Mouse (Mus musculus): ENCODE measurements around the gene Baz1b.

The Baz1b gene

DNA sequence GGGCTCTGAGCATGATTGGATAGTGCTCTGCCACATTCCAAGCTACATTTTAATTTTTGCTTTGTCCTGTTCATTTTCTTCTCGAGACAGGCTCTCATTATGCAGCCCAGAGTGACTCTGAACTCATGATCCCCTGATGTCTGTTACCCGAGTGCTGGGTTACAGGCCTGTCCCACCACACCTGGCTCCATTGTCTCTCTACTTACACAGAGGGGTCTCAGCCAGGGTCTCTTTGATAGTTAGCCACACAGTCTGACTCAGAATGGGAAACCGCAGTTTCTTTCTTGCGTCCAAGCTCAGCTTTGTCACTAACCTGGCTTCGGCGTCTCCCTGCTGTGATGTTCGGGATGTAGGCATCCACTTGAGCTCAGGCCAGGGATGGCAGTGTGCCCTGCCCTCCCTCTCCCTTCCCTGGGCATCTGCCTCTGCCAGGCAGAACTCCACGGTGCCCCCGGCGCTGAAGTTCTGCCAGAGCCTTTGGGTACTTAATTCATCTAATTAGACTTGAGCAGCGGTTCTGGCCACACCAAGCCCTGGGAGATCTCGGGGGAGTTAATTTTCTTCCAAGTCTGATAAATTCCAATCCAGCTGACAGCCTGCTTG, 84.6 kb downstream of the Baz1b start:
- DNase-seq (ENCODE audit: low spot score in 2 of 2): no peak

DNA sequence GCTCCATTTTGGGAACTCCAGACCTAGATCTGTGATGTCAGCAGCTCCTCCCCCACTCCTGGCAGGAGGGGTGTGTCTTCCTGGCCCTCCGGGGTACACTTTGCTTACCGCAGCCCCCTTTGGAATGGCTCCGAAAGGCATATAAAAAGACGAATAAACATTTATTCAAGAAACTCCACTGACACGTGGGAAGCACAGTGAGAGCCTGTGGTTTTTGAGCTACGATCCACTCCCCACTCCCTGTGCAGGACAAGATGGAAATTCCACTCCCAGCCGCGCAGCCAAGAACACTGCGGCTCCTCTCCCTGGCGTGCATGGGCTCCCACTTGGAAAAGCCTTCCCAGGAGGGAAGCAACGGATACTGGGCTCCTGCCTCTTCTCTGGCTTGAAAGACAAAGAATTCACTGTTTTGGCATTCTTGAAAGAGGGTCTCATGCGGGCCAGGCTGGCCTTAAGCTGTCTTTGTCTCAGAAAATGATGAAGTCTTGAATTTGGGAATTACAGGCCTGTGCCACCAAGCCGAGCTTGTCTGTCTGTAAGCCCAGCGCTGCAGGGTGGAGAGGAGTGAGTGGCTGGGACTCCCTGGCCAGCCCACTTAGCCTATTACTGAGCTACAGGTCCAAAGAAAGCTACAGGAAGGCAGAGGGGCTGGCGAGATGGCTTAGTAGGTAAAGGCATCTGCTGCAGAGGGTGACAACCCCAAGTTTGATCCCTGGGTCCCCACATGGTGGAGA, 87.8 kb downstream of the Baz1b start:
- DNase-seq (ENCODE audit: low spot score in 2 of 2): no peak

DNA sequence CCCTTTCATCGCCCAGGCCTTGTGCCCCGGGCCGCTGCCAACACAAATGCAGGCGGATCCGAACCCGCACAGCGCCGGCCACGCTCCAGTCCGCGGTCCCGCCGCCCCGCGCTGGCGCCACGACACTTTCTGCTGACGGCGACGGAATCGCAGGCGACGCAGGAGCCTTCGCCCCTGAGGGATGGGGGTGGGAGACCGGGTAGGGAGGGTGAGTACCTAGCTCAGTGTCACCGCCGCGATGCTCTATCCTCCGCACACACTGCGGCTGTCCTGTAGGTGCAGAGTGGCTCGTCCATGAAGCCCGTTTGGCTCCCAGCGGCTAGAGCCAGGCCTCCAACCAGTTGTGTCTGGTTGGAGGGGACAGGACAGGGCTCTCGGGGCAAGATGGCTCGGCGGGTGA, 89.5 kb downstream of the Baz1b start:
- DNase-seq (ENCODE audit: low spot score in 2 of 2): no peak

DNA sequence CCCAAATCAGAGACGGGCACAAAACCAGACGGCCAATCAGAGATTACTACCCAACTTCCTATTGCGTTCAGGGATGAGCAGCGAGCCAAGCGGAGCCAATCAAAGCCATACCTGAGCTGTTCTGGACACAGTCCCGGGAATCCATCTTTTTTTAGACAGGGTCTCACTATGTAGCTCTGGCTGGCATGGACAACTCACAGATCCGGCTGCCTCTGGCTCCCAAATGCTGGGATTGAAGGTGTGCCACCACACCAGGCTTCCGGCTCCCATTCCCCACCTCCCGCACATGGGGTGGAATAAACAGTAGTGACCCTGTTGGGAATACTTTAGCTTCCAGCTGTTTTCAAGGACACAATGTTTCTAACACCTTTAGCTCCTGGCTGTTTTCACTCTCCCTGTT, 93.2 kb downstream of the Baz1b start:
- no peak for DNase-seq (ENCODE audit: low spot score in 2 of 2)

DNA sequence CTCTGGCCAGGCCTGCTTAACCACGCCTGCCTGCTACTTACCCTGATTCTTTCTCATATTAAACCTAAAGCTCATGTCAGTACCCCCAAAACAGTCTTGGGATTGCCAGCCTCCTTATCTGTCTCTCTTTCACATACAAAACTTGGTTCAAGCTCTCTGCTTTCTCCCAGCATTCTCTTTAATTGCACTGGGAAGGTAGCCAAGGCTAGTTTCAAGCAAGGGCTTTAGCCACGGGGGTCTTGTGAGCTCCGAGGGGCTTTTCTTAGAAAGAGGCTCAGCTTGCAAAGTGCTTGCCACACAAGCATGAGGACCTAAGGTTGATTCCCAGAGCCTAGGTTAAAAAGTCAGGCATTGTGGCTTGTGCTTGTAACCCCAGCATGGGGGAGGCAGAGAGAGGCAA, 98.1 kb downstream of the Baz1b start:
- no peak for DNase-seq (ENCODE audit: low spot score in 2 of 2)

DNA sequence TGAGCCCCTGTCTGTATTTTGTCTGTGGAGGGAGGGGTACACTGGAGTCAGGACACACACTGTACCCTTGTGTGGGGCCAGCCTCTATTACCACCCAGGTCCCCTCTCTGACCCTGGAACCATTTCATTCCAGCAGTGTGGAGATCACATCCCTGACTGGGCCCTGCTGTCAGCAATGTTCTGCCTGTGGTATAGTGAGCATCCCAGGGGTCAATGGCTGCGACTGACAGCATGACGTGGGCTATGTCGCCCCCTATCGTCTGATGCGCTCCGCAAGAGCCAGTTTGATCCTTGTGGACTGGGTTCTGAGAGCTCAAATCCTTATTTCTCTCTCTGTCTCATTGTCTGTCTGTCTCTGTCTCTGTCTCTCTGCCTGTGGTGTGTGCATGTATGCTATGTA, 99.1 kb downstream of the Baz1b start:
- peak; percentile 41 to 78 for DNase-seq (ENCODE audit: low spot score in 2 of 2)

DNA sequence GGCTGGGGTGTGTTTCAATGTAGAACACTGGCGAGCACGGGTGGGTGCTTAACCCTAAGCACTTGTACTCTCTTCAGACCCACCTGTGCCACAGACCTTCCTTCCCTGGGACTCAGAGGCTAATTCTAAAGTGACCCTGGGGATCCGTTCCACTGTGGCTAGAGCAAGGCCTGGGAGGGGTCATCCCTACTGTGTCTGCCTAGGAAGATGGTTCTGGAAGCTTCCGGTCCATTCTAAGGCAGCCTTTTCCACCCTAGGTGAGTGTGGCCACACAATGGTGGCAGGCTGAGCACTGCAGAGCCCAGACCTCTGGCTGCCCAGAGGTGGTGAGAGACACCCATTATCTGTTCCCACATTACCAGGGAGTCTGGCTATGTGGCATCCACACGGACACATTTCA, 99.9 kb downstream of the Baz1b start:
- DNase-seq (ENCODE audit: low spot score in 2 of 2): no peak

DNA sequence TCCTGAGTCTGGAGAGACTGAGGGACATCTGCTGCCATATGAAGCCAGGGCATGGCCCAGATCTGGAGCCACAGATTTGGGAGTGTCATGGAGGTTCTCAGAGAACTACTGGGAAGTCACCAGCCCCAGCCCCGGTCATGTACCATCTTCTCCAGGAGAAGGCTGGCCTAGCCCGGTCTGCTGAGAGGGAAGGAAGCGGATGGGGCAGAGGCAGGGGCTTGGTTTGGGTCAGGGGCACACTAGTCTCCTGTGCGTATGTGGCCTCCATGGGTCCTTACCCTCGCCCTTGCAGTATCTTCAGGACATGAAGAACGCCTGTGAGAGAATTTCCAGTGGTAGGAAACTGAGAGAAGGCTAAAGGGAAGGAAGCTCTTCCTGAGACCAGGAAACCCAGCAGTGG, 103.6 kb downstream of the Baz1b start:
- no peak for DNase-seq (ENCODE audit: low spot score in 2 of 2)

DNA sequence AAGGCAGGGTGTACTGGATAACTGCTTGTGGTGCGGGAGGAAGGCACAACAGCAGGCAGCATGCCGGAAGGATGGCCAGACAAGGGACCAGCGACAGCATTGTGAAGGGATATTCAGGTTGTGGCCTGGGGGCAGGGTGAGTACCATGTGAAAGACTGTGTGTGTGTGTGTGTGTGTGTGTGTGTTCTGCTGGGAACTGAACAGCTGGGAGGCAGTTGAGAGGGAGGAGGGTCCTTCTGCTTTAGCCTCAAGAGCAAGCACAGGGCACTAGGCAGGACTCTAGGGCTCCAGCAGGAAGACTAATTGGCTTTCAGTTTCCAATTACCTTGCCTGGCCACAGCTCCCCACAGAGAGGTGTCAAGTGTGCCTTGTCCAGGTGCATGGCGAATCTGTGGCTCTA, 104.1 kb downstream of the Baz1b start:
- DNase-seq (ENCODE audit: low spot score in 2 of 2): no peak

DNA sequence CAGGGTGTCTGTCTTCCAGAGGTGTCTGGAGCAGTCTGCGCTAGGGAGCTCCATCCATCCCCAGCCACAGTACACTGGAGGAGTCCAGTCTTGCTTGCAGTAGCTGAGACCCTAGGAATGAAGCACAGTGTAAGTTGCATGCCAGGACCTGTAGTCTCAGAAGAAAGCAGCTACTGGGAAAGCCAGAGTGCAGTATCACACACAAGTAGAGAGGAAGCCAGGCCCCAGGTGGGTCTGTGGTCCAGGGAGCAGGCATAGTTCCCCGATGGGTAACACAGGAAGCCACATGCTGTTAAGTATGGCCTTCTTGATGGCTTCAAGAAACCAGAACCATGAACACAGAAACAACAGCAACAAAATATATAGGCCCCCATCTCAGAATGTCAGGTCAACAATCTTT, 104.9 kb downstream of the Baz1b start:
- peak in 1 of 2 experiments; percentile 5 for DNase-seq (ENCODE audit: low spot score in 2 of 2)

All from spleen, postnatal 10 days (tissue).